Mouse (Mus musculus): ENCODE data around the gene Exo5.

Exo5 gene

GRCm38 (mm10) chr4:120924554-120925299 lies at the start of gene Exo5:
Exo5 (minus strand) TSS chr4:120925017.
- ATAC-seq (ENCODE audit: low TSS enrichment), result peak; percentile 97

DNA sequence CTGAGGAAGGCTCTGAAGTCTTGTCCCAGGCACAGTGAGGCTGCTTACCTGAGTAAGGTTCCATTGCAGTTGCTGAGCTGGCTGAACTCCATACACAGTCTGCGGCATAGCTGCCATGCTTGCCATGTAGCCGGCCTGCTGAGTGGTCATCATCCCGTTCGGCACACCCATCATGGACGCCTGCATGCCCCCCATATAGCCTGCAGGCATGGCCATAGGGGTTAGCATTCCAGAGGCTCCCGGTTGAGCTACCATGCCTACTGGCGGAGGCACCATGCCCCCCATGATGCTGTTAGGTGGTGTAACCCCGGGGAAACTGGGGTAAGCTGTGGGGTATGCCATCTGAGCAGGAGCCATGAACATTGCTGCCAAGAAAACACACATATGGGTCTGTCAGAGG lies 47.0 kb upstream of the Exo5 start:
- ATAC-seq (ENCODE audit: low TSS enrichment), result no peak

DNA sequence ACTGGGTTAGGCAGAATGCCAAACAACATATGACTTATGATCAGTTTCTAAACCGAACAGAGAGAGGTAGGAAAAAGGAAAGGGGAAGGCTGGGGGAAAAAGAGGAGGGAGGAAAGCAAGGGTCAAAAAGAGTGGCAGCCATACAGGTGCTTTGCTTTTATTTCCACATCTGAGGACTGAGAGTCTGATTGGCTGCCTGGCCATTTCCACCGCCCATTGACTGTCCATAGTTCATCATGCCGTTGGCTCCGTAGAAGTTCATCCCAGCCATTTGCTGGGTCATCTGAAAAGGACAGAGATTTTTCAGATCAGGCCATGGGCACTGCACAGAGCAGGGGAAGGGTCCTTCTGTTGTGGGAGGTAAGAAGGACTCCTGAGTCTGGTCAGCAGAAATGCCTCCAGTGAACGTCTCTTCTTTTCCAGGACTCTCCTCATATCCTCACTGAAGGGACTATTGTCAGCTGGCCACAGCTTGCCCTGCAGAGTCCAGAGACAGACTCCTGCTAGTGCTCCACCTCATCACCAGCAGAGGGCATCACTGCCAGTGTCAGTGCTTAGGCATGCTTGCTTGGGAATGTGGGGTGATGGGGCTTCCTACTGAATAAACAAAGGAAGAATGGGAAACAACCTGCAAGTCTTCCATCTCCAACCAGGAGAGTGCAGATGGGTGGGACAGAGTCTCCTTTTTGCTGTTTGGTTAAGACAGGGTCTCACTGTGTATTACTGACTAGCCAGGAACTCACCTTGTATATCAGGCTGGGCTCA lies 44.7 kb upstream of the Exo5 start:
- peak; percentile 64 for ATAC-seq (ENCODE audit: low TSS enrichment)

DNA sequence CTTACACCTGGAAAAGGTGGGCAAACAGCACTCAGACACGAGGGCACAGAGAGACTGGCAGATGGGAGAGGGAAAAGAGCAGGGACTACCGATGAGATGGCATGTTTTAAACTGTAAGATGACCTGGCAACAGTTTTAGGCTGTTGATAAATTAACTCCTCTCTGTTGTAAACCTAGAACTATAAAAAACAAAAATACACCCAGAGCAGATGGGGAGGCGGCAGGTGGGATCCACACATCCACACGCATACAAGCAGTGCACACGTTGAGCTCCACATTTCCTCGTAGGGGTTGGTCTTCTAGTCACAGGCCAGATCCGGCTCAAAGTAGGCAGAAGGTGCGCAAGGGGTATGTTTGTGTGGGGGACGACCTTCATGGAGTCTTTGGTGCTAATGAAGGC lies 43.7 kb upstream of the Exo5 start:
- no peak for ATAC-seq (ENCODE audit: low TSS enrichment)

DNA sequence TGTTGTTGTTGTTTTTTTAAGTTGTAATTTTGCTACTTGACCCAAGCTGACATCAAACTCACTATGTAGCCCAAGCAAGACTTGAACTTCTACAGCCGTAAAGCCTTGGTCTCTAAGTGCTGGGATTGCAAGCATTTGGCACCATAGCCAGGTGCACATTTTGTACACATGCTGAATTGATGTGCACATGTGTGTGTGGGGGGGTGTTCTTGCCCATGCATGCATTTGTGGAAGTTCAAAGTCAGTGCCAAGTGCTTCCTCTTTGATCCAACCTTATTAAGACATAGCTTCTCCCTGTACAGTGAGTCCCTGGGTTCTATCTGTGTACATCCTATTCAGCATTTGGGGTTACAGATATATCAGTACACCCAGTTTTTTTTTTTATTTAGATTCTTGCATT lies 30.8 kb upstream of the Exo5 start:
- ATAC-seq (ENCODE audit: low TSS enrichment), result no peak

DNA sequence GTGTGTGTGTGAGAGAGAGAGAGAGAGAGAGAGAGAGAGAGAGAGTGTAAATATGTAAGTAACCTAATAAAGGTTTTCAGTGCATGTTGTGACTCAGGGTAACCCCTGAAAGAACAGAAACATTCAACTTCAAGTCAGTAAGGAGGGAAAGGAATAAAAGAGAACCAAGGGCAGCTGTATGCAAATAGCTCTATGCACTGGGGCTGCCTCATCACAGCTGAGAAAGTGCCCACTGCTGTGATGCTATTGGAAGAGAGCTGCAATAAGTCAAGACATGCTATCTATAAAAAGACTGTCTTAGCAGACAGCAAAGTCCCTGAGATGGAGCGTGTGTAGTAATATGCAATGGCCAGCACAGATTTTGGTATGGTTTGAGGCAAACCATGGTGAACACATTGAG lies 28.9 kb upstream of the Exo5 start:
- ATAC-seq (ENCODE audit: low TSS enrichment), result no peak

- ATAC-seq (ENCODE audit: low TSS enrichment), result no peak
These were observed 28.2 kb upstream of the Exo5 start for GRCm38 (mm10) chr4:120953038-120953437.

DNA sequence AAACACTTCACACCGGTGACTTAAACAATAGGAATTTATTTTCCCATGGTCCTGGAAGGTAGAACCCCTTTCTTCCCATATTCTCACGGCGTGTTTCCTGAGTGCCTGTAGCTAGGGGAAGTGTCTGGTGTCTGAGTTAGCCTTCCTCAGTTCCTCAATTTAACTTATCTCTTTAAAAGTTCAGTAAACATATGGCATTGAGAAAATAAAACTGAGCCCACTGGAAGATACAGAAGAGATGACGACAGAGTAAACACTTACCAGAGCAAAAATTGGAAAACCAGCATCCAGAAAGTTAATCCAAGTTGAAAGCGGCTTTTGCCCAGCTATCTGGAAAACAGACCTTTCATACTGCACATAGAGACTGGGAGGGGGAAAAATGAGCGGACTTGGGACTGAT lies 27.3 kb upstream of the Exo5 start:
- ATAC-seq (ENCODE audit: low TSS enrichment), result no peak

GRCm38 (mm10) chr4:120951428-120951973 lies 26.7 kb upstream of the Exo5 start, which contains the start of gene Zfp69:
Zfp69 (minus strand) TSS chr4:120951699.
- ATAC-seq (ENCODE audit: low TSS enrichment), result peak; percentile 95

GRCm38 (mm10) chr4:120950763-120951427 lies 26.1 kb upstream of the Exo5 start:
- ATAC-seq (ENCODE audit: low TSS enrichment), result no peak

DNA sequence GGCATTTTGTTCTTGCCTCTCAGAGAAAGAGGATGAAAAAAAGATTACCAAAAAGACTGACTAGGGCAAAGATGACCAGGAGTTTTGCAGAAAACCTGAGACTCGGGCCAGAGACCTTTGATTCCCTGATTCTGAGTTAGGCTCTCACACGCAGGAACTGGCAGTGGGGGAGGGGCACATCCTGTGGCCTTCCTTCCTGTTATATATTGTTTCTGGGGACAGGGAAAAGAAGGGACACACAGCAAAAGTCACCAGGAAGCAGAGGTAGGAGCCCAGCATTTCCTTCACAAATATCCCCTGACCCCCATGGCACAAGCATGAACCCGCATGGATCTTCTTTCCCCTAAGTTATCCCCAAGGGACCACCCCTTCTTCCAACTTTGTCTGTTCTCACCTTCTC lies 24.1 kb upstream of the Exo5 start:
- ATAC-seq (ENCODE audit: low TSS enrichment), result no peak

DNA sequence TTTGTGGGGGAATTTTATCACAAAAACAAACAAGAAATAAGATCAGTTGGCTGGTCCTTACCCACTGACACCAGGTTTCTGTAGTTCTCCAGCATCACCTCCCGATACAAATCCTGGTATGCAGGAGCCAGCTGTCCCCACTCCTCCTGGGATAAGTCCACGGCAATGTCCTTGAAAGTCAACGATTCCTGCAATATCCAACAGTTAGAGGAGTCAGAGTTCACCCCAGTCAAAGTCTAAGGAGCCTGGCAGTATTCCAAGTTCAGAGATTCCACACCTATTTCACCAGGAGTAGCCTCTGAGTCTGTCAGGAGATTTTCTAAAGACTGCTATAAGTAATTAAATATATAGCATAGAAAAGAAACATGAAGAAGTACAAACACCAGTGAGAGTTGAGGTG lies 10.2 kb upstream of the Exo5 start:
- no peak for ATAC-seq (ENCODE audit: low TSS enrichment)

- no peak for ATAC-seq (ENCODE audit: low TSS enrichment)
These were observed 5.9 kb upstream of the Exo5 start for GRCm38 (mm10) chr4:120930736-120931135.

DNA sequence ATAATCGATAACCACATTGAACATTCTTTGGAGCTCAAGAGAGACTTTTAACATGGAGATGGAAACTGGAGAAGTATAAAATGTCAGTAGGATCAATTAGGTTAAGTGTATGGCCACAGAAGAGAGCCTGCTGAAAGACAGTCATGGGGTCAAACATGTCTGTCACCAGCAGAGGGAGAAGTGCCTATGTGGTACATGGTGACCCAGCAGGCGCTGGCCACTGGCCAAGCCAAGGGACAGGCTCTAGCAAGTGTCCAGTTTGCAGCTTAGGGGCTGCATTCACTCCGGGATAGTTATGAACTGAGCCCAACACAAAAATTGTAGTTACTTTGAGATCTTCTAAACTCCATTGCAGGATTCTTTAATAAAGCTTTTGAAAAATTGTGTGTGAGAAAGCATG lies 3.9 kb upstream of the Exo5 start:
- no peak for ATAC-seq (ENCODE audit: low TSS enrichment)

- 0 out of 2 replicates have a peak, but pooled peaks have one; percentile 53 for ATAC-seq (ENCODE audit: low TSS enrichment)
These were observed 569 bp upstream of the Exo5 start for GRCm38 (mm10) chr4:120925386-120925785.

- ATAC-seq (ENCODE audit: low TSS enrichment), result no peak
These were observed 3.4 kb downstream of the Exo5 start for GRCm38 (mm10) chr4:120921461-120921860.

DNA sequence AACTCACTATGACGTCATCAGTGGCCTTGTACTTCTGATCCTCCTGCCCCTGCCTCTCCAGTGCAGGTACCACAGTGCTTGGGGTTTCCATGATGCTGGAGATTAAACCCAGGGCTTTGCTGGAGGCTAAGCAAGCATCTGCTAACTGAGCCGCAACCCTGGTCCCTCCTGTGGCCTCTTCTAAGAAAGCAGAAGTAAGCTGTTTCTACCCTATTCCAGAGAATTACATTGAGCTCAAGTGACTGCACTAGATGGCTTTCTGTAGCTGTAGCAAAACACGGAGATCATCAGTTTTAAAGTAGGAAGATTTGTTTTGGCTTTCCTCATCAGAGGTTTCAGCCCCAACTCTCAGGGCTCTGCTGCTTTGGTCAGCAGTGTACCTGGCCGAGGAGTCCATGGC lies 10.3 kb downstream of the Exo5 start:
- no peak for ATAC-seq (ENCODE audit: low TSS enrichment)

- no peak for ATAC-seq (ENCODE audit: low TSS enrichment)
These were observed 11.0 kb downstream of the Exo5 start for GRCm38 (mm10) chr4:120913861-120914260.

DNA sequence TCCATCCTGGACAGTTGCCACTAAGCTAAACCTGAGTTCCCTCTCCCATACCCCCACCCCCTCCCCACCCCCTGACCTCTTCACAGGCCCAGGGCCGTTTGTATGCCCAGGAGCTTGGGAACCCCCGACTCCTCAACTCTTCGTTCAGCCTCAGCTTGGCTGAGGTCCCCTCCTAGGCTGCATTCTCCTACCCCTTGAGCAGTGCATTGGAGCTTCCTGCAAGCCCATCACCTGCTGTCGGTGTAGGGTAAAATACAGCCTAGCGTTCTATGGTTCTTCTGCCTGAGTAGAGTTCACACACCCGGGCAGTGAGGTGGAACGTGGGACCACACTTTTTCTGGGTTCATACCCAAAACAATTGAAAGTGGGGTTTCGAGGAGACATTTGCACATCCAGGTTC lies 11.4 kb downstream of the Exo5 start:
- ATAC-seq (ENCODE audit: low TSS enrichment), result no peak

GRCm38 (mm10) chr4:120912866-120913265 lies 12.0 kb downstream of the Exo5 start:
- no peak for ATAC-seq (ENCODE audit: low TSS enrichment)

DNA sequence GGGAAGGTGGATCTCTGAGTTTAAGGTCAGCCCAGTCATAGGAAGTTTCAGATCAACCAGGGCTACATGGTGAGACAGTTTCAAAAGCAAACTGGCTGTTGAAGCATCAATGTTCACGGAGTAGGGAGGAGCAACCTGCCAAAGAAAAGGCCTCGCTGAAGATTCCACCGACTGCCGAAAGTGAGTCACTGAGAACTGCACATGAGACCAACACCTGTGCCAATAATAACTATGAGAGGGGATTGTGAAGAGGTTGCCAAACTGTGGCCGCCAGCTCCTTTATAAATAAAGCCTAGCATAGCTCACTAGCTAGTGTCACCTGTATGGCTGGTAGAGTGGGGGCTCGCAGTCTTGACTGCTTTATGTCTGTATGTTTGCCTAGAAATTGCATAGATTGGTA lies 13.7 kb downstream of the Exo5 start:
- ATAC-seq (ENCODE audit: low TSS enrichment), result no peak

- peak; percentile 79 for ATAC-seq (ENCODE audit: low TSS enrichment)
These were observed 15.2 kb downstream of the Exo5 start for GRCm38 (mm10) chr4:120909558-120910150.
